ENCODE assay signal across 8 mouse cellular contexts in genomic region chr2:121288901-121289729, GRCm38 (mm10). TPM values are rescaled to one million over a fixed set of nuclear protein-coding genes. Genes with fewer than 3 reads are reported as not detected.
DNase-seq lines count a peak whose midpoint lies in the region; ATAC-seq and TF ChIP-seq lines count a peak whose summit lies in the region.

TSS of gene Map1a (plus strand) at chr2:121289600.

- H3K9ac ChIP-seq in heart, embryonic 12.5 days = peak within 1 kb of the TSS; percentile 64
- H3K9ac ChIP-seq in kidney, postnatal 0 days (ENCODE audit: low read depth, low read length) = no peak within 1 kb of the TSS
- H3K9ac ChIP-seq in liver, embryonic 11.5 days (ENCODE audit: low read depth, low read length) = no peak within 1 kb of the TSS
- no peak within 1 kb of the TSS; the same call in 1 of the 2 replicates for H3K9ac ChIP-seq in stomach, embryonic 14.5 days (replicated peaks; ENCODE audit: low read depth, low read length)

- no peaks in the 10 kb centered on the region for H3K79me2 ChIP-seq in C2C12 (ENCODE audit: control insufficient read depth, insufficient read depth)

- H3K27ac ChIP-seq in heart, embryonic 12.5 days (ENCODE audit: poor library complexity, severe bottlenecking) = no peak within 1 kb of the TSS
- H3K27ac ChIP-seq in kidney, postnatal 0 days = no peak within 1 kb of the TSS
- H3K27ac ChIP-seq in liver, embryonic 11.5 days (ENCODE audit: low read depth, low read length) = no peak within 1 kb of the TSS
- H3K27ac ChIP-seq in stomach, embryonic 14.5 days (ENCODE audit: low read length) = no peak within 1 kb of the TSS

- H3K4me1 ChIP-seq in erythroblast, embryonic 14.5 days (ENCODE audit: control insufficient read depth) = peaks cover 17% of the 10 kb centered on the region
- H3K4me1 ChIP-seq in heart, embryonic 12.5 days (replicated peaks) = peaks cover 16% of the 10 kb centered on the region
- peaks cover 9% of the 10 kb centered on the region for H3K4me1 ChIP-seq in kidney, postnatal 0 days (replicated peaks; ENCODE audit: insufficient read depth, low read length)
- H3K4me1 ChIP-seq in liver, embryonic 11.5 days (replicated peaks; ENCODE audit: control insufficient read depth, insufficient read depth, low read length) = peaks cover 5% of the 10 kb centered on the region; the same call in 1 of the 2 replicates
- H3K4me1 ChIP-seq in stomach, embryonic 14.5 days (ENCODE audit: control insufficient read depth, insufficient read depth, low read length) = peaks cover 8% of the 10 kb centered on the region; the same call in 1 of the 2 replicates

- H3K9me3 ChIP-seq in erythroblast, embryonic 14.5 days (ENCODE audit: control insufficient read depth, low read length) = no peaks in the 10 kb centered on the region
- H3K9me3 ChIP-seq in heart, embryonic 12.5 days (replicated peaks) = no peaks in the 10 kb centered on the region
- no peaks in the 10 kb centered on the region for H3K9me3 ChIP-seq in kidney, postnatal 0 days (replicated peaks; ENCODE audit: low read length)
- H3K9me3 ChIP-seq in liver, embryonic 11.5 days (ENCODE audit: control insufficient read depth, low read length) = no peaks in the 10 kb centered on the region
- no peaks in the 10 kb centered on the region for H3K9me3 ChIP-seq in stomach, embryonic 14.5 days (ENCODE audit: control insufficient read depth, low read depth, low read length)

- DNase-seq in brain, embryonic 14.5 days (ENCODE audit: low read depth) = peak; percentile 99
- DNase-seq in kidney, postnatal 0 days (ENCODE audit: low spot score) = peak; percentile 94
- DNase-seq in liver, embryonic 11.5 days (ENCODE audit: low spot score) = peak; percentile 89
- DNase-seq in naive thymus-derived CD4-positive, alpha-beta T cell, adult 2 months (ENCODE audit: low read depth) = peak; percentile 95

- H3K79me3 ChIP-seq in C2C12 (ENCODE audit: low read depth) = no peaks in the 10 kb centered on the region

- H3ac ChIP-seq in C2C12 (ENCODE audit: control insufficient read depth, insufficient read length, low read depth) = peak within 1 kb of the TSS; percentile 47

- peak within 1 kb of the TSS; percentile 97 for H3K4me2 ChIP-seq in heart, embryonic 12.5 days
- H3K4me2 ChIP-seq in kidney, postnatal 0 days (ENCODE audit: low read length) = peak within 1 kb of the TSS; percentile 82
- peak within 1 kb of the TSS; percentile 66 for H3K4me2 ChIP-seq in liver, embryonic 11.5 days
- H3K4me2 ChIP-seq in stomach, embryonic 14.5 days (replicated peaks; ENCODE audit: low read depth, low read length) = peak within 1 kb of the TSS; percentile 72

- no peaks in the 10 kb centered on the region for H3K27me3 ChIP-seq in C2C12 (ENCODE audit: control insufficient read depth, insufficient read depth, insufficient read length)
- H3K27me3 ChIP-seq in erythroblast, embryonic 14.5 days (ENCODE audit: control insufficient read depth) = peaks cover 77% of the 10 kb centered on the region
- peaks cover 31% of the 10 kb centered on the region for H3K27me3 ChIP-seq in heart, embryonic 12.5 days (replicated peaks)
- peaks cover 7% of the 10 kb centered on the region for H3K27me3 ChIP-seq in kidney, postnatal 0 days (ENCODE audit: insufficient read depth, low read length)
- H3K27me3 ChIP-seq in liver, embryonic 11.5 days (replicated peaks; ENCODE audit: control insufficient read depth, insufficient read depth, low read length) = peaks cover 51% of the 10 kb centered on the region
- 0 out of 2 replicates have a peak, but pooled peaks cover 2% of the 10 kb centered on the region for H3K27me3 ChIP-seq in stomach, embryonic 14.5 days (ENCODE audit: control insufficient read depth, insufficient read depth, low read length)

- ATAC-seq in heart, embryonic 12.5 days (ENCODE audit: insufficient number of reproducible peaks, low FRiP score) = peak; percentile 94
- ATAC-seq in kidney, postnatal 0 days (replicated peaks; ENCODE audit: low FRiP score, low read depth) = peak; percentile 95
- peak; percentile 98 for ATAC-seq in liver, embryonic 11.5 days (replicated peaks; ENCODE audit: low FRiP score)
- ATAC-seq in stomach, embryonic 14.5 days (ENCODE audit: insufficient number of reproducible peaks, insufficient read depth, low FRiP score, low read depth) = peak; percentile 97

- WGBS in heart, embryonic 12.5 days = 1% methylated on average over 48 of the region's 48 CpGs
- 1% methylated on average over 48 of the region's 48 CpGs for WGBS in kidney, postnatal 0 days
- 3% methylated on average over 48 of the region's 48 CpGs for WGBS in liver, embryonic 11.5 days
- 1% methylated on average over 48 of the region's 48 CpGs for WGBS in stomach, embryonic 14.5 days

- peak within 1 kb of the TSS; percentile 31 for H3K4me3 ChIP-seq in C2C12 (ENCODE audit: insufficient read depth, poor library complexity, severe bottlenecking)
- H3K4me3 ChIP-seq in erythroblast, embryonic 14.5 days (replicated peaks) = peak within 1 kb of the TSS; percentile 69
- H3K4me3 ChIP-seq in heart, embryonic 12.5 days = peak within 1 kb of the TSS; percentile 62
- H3K4me3 ChIP-seq in kidney, postnatal 0 days (replicated peaks; ENCODE audit: low read depth, low read length) = peak within 1 kb of the TSS; percentile 45
- peak within 1 kb of the TSS; percentile 46 for H3K4me3 ChIP-seq in liver, embryonic 11.5 days (ENCODE audit: low read depth, low read length)
- H3K4me3 ChIP-seq in stomach, embryonic 14.5 days (ENCODE audit: low read depth, low read length) = peak within 1 kb of the TSS; percentile 48

- TF ChIP-seq POLR2A in brain, embryonic 14.5 days (IDR thresholded peaks at IDR 0.05; ENCODE audit: borderline replicate concordance, extremely low read depth, insufficient read depth, insufficient read length, poor library complexity, severe bottlenecking) = peak; percentile 62; the same call in 1 of the 2 replicates

- no peaks in the 10 kb centered on the region for H3K36me3 ChIP-seq in C2C12 (ENCODE audit: control insufficient read depth, insufficient read depth)
- no peaks in the 10 kb centered on the region for H3K36me3 ChIP-seq in erythroblast, embryonic 14.5 days (ENCODE audit: control insufficient read depth)
- H3K36me3 ChIP-seq in heart, embryonic 12.5 days = no peaks in the 10 kb centered on the region
- no peaks in the 10 kb centered on the region for H3K36me3 ChIP-seq in kidney, postnatal 0 days (ENCODE audit: insufficient read depth, low read length)
- no peaks in the 10 kb centered on the region for H3K36me3 ChIP-seq in liver, embryonic 11.5 days (ENCODE audit: control insufficient read depth, insufficient read depth, low read length)
- H3K36me3 ChIP-seq in stomach, embryonic 14.5 days (ENCODE audit: control insufficient read depth, insufficient read depth, low read length) = no peaks in the 10 kb centered on the region

- no peak for TF ChIP-seq CTCF in C2C12 (IDR thresholded peaks at IDR 0.05; ENCODE audit: control insufficient read depth, insufficient read depth, insufficient read length)
- no peak for TF ChIP-seq CTCF in brain, embryonic 14.5 days (IDR thresholded peaks at IDR 0.05; ENCODE audit: borderline replicate concordance, extremely low read depth, insufficient read depth, insufficient read length)
- TF ChIP-seq CTCF in kidney, postnatal 0 days (IDR thresholded peaks at IDR 0.05; ENCODE audit: low read depth) = no peak

TF ChIP-seq in C2C12, 6 proteins besides CTCF, POLR2A, EP300 and RAD21:
- TF ChIP-seq MAX (IDR thresholded peaks at IDR 0.05) (no peak), FOSL1 (IDR thresholded peaks at IDR 0.05; ENCODE audit: insufficient read depth, low read length, poor library complexity, severe bottlenecking) (no peak), CEBPB (IDR thresholded peaks at IDR 0.05; ENCODE audit: low read depth) (no peak), MYOG (IDR thresholded peaks at IDR 0.05; ENCODE audit: control insufficient read depth, extremely low read depth, insufficient read length) (no peak), USF1 (IDR thresholded peaks at IDR 0.05; ENCODE audit: low read depth) (no peak), MYOD1 (IDR thresholded peaks at IDR 0.05; ENCODE audit: control insufficient read depth, insufficient read length, low read depth) (no peak)

RNA-seq across cellular contexts. Expression of gene Map1a, which starts in this region (rescaled TPM):
- 23.9 TPM for polyA plus RNA-seq in C2C12 (2012; fragmentation: generic; extraction: Trizol)
- 13.7 and 23.4 TPM in 2 replicates for polyA plus RNA-seq in brain, embryonic 14.5 days (2012; rRNA removed)
- polyA plus RNA-seq in erythroblast, embryonic 14.5 days (2012) = 0.02 and 0.03 TPM in 2 replicates
- 4.7 TPM in 2 replicates for polyA plus RNA-seq in heart, embryonic 12.5 days (2016; fragmentation: Nextera tagmentation; extraction: Ambion mirVana)
- 0.93 and 1.3 TPM in 2 replicates for polyA plus RNA-seq in kidney, postnatal 0 days (2015; fragmentation: Nextera tagmentation; extraction: Ambion mirVana)
- 1.5 and 2.1 TPM in 2 replicates for polyA plus RNA-seq in liver, embryonic 11.5 days (2014; fragmentation: Nextera tagmentation; extraction: Ambion mirVana)
- polyA plus RNA-seq in stomach, embryonic 14.5 days (2014; fragmentation: Nextera tagmentation; extraction: Ambion mirVana) = 10.4 and 16.1 TPM in 2 replicates
